Mouse (Mus musculus): ENCODE measurements around the gene Kcnk7.

Kcnk7 gene

GRCm38 (mm10) chr19:5724549-5724941 is 20.4 kb downstream of the Kcnk7 start:
- DNase-seq (ENCODE audit: low read depth, low spot score), result peak; percentile 52

- DNase-seq (ENCODE audit: low read depth, low spot score), result no peak
Measured at GRCm38 (mm10) chr19:5725029-5725707, 21.0 kb downstream of the Kcnk7 start.

- peak; percentile 84 for DNase-seq (ENCODE audit: low read depth, low spot score)
Measured at GRCm38 (mm10) chr19:5725767-5726515, 21.8 kb downstream of the Kcnk7 start, which contains the start of gene Ehbp1l1. Gene Ehbp1l1, minus strand, starts transcription at chr19:5726317.

GRCm38 (mm10) chr19:5726961-5727578 is 22.9 kb downstream of the Kcnk7 start:
- peak; percentile 89 for DNase-seq (ENCODE audit: low read depth, low spot score)

- DNase-seq (ENCODE audit: low read depth, low spot score), result peak; percentile 92
Measured at GRCm38 (mm10) chr19:5727701-5728100, 23.5 kb downstream of the Kcnk7 start.

GRCm38 (mm10) chr19:5728631-5729443 is 24.7 kb downstream of the Kcnk7 start:
- DNase-seq (ENCODE audit: low read depth, low spot score), result peak; percentile 57

GRCm38 (mm10) chr19:5729444-5729815 is 25.3 kb downstream of the Kcnk7 start, which contains the start of gene Fam89b:
Gene Fam89b, minus strand, starts transcription at chr19:5729653.
- peak; percentile 87 for DNase-seq (ENCODE audit: low read depth, low spot score)

- DNase-seq (ENCODE audit: low read depth, low spot score), result no peak
Measured at GRCm38 (mm10) chr19:5730314-5731186, 26.4 kb downstream of the Kcnk7 start.

- peak; percentile 92 for DNase-seq (ENCODE audit: low read depth, low spot score)
Measured at GRCm38 (mm10) chr19:5731264-5731978, 27.3 kb downstream of the Kcnk7 start.

- no peak for DNase-seq (ENCODE audit: low read depth, low spot score)
Measured at GRCm38 (mm10) chr19:5734325-5734724, 30.2 kb downstream of the Kcnk7 start.

GRCm38 (mm10) chr19:5739446-5739845 is 35.3 kb downstream of the Kcnk7 start:
- DNase-seq (ENCODE audit: low read depth, low spot score), result no peak

GRCm38 (mm10) chr19:5740320-5741317 is 36.5 kb downstream of the Kcnk7 start, which contains the start of gene Ltbp3:
Gene Ltbp3, plus strand, starts transcription at chr19:5740904.
- DNase-seq (ENCODE audit: low read depth, low spot score), result no peak

GRCm38 (mm10) chr19:5741641-5742240 is 37.6 kb downstream of the Kcnk7 start:
- no peak for DNase-seq (ENCODE audit: low read depth, low spot score)

GRCm38 (mm10) chr19:5742241-5742641 is 38.1 kb downstream of the Kcnk7 start:
- DNase-seq (ENCODE audit: low read depth, low spot score), result no peak

GRCm38 (mm10) chr19:5743576-5743975 is 39.4 kb downstream of the Kcnk7 start:
- DNase-seq (ENCODE audit: low read depth, low spot score), result no peak

GRCm38 (mm10) chr19:5745756-5746710 is 41.9 kb downstream of the Kcnk7 start:
- DNase-seq (ENCODE audit: low read depth, low spot score), result no peak

GRCm38 (mm10) chr19:5746907-5747363 is 42.8 kb downstream of the Kcnk7 start:
- DNase-seq (ENCODE audit: low read depth, low spot score), result no peak

Data from CD4-positive, CD25-positive, alpha-beta regulatory T cell, adult 2 months (primary cell).